Mouse (Mus musculus) heart, postnatal 0 days (tissue): ENCODE results near the gene Sept9.

ENCODE experiments used
- CTCF ChIP-seq: IDR thresholded peaks from 2 replicates; pipeline ENCODE4 v1.5.1; 2016; ENCODE audit warnings: antibody characterized with exemption, control low read depth, low read depth
- EP300 ChIP-seq: IDR thresholded peaks from 2 replicates; pipeline ENCODE4 v1.6.1; 2016; ENCODE audit warnings: antibody characterized with exemption, low read depth

DNA sequence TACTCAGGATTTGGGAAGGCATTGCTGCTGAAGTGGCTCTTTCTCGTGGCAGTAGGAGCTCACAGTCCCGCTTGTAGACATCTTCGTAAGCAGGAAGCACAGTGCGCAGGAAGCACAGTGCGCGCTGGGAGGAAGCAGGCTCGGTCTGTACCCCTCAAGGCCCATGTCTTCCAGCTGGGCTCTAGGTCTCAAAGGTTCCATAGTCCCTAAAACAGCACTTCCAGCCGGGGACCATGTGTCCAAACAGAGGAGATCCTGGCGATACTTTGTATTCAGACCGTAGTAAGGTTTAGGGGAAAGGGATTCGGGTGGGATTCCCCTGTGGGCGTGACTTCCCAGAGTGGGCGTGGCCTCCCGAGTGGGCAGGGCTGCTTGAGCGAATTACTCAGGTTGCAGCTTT, 24.5 kb upstream of the Sept9 start:
- TF ChIP-seq EP300: no peak
- no peak for TF ChIP-seq CTCF
